Mouse (Mus musculus) MEL-GATA-1-ER (cell line): Measurements from ENCODE around the gene Vav3.

ENCODE experiments used
- DNase-seq: peaks from one replicate; pipeline ENCODE4 v3.0.0-alpha.2; 2012; ENCODE audit warnings: low read depth; ENCODE audit errors: extremely low read depth

The Vav3 gene

GRCm38 (mm10) chr3:109351956-109352684, 11.7 kb downstream of the Vav3 start:
- no peak for DNase-seq

GRCm38 (mm10) chr3:109352690-109353089, 12.2 kb downstream of the Vav3 start:
- DNase-seq: no peak

GRCm38 (mm10) chr3:109353814-109354213, 13.4 kb downstream of the Vav3 start:
- no peak for DNase-seq

- DNase-seq: no peak
Measured at GRCm38 (mm10) chr3:109355158-109355557, 14.7 kb downstream of the Vav3 start.

GRCm38 (mm10) chr3:109360746-109361145, 20.3 kb downstream of the Vav3 start:
- DNase-seq: no peak

GRCm38 (mm10) chr3:109361882-109362281, 21.4 kb downstream of the Vav3 start:
- DNase-seq: no peak

GRCm38 (mm10) chr3:109362310-109362709, 21.9 kb downstream of the Vav3 start:
- no peak for DNase-seq

GRCm38 (mm10) chr3:109363522-109363921, 23.1 kb downstream of the Vav3 start:
- DNase-seq: no peak

GRCm38 (mm10) chr3:109365875-109366274, 25.4 kb downstream of the Vav3 start:
- no peak for DNase-seq

- peak; percentile 46 for DNase-seq
Measured at GRCm38 (mm10) chr3:109366411-109366851, 26.0 kb downstream of the Vav3 start.

- no peak for DNase-seq
Measured at GRCm38 (mm10) chr3:109368383-109369289, 28.2 kb downstream of the Vav3 start.

GRCm38 (mm10) chr3:109371576-109371975, 31.1 kb downstream of the Vav3 start:
- DNase-seq: no peak

GRCm38 (mm10) chr3:109372678-109373077, 32.2 kb downstream of the Vav3 start:
- DNase-seq: no peak

- DNase-seq: no peak
Measured at GRCm38 (mm10) chr3:109378278-109378677, 37.8 kb downstream of the Vav3 start.

GRCm38 (mm10) chr3:109378684-109379083, 38.2 kb downstream of the Vav3 start:
- peak; percentile 98 for DNase-seq

- no peak for DNase-seq
Measured at GRCm38 (mm10) chr3:109388730-109389129, 48.3 kb downstream of the Vav3 start.

- DNase-seq: no peak
Measured at GRCm38 (mm10) chr3:109401527-109401926, 61.1 kb downstream of the Vav3 start.

- no peak for DNase-seq
Measured at GRCm38 (mm10) chr3:109411294-109411693, 70.8 kb downstream of the Vav3 start.

- no peak for DNase-seq
Measured at GRCm38 (mm10) chr3:109420403-109420802, 80.0 kb downstream of the Vav3 start.

GRCm38 (mm10) chr3:109421019-109421418, 80.6 kb downstream of the Vav3 start:
- no peak for DNase-seq

- DNase-seq: no peak
Measured at GRCm38 (mm10) chr3:109423440-109424079, 83.1 kb downstream of the Vav3 start.

GRCm38 (mm10) chr3:109431285-109431684, 90.8 kb downstream of the Vav3 start:
- no peak for DNase-seq
